Mouse (Mus musculus): ENCODE results near the gene Synj2bp.

DNA sequence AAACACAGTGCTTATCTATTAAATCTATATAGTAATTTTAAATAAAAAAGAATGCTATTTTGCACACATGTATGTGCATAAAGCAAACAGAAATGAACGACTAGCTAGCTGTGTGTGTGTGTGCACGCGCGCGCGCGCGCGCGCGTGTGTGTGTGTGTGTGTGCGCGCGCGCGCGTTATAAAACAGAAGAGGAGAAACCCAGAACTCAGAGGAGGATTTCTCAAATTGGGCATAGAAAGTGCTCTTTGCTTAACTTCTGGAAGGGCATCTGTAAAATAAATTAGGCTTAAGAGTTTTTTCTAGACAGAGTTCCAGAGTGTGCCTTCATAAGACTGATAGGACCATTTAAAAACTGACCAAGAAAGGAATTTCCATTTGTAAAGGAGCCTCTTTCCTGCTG lies 49.1 kb downstream of the Synj2bp start:
- TF ChIP-seq CHD1 (IDR thresholded peaks at IDR 0.05; ENCODE audit: low read depth, low read length) (no peak), MAFK (IDR thresholded peaks at IDR 0.05; ENCODE audit: borderline replicate concordance, low read depth, low read length) (no peak)

All from MEL (cell line).